Mouse (Mus musculus) liver, adult 2 months (tissue): ENCODE measurements around the gene Avl9.

Experiments used
- CTCF ChIP-seq: fragments of 200-500 bp; IDR thresholded peaks from 2 replicates; pipeline ENCODE4 v1.5.1; 2011; ENCODE audit warnings: low read depth, low read length, control low read depth
- POLR2A ChIP-seq: fragments of 200-500 bp; IDR thresholded peaks from 2 replicates; pipeline ENCODE4 v1.6.1; 2011; ENCODE audit warnings: low read length, control low read depth; ENCODE audit not compliant: insufficient read depth; ENCODE audit errors: extremely low read depth

DNA sequence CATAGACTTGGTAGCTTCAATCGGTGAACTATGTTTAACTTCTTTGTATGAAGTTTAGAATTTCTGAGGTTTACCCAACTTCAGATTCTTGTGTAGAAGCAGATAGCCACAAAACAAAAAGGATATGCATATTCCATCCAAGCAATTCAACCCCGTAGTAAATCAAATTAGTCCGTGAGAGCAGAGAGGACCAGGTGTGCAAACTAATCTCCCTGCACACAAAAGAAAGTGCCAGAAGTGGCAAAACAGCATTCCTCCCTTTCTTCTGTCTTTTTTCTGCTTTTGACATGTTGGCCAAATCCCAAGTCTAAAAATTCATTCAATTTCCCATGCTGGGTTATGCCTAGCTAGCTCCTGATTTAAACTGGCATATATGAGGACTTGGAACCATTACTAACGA is 22.3 kb upstream of the Avl9 start:
- TF ChIP-seq CTCF (no peak), POLR2A (no peak)
